Mouse (Mus musculus): ENCODE results near the gene Ppp1r3f.

Ppp1r3f gene

GRCm38 (mm10) chrX:7553474-7553873, 20.6 kb downstream of the Ppp1r3f start:
- no peak for DNase-seq (ENCODE audit: low read depth, low spot score)

GRCm38 (mm10) chrX:7524961-7525360, 49.1 kb downstream of the Ppp1r3f start:
- no peak for DNase-seq (ENCODE audit: low read depth, low spot score)
